In the genomic region with DNA sequence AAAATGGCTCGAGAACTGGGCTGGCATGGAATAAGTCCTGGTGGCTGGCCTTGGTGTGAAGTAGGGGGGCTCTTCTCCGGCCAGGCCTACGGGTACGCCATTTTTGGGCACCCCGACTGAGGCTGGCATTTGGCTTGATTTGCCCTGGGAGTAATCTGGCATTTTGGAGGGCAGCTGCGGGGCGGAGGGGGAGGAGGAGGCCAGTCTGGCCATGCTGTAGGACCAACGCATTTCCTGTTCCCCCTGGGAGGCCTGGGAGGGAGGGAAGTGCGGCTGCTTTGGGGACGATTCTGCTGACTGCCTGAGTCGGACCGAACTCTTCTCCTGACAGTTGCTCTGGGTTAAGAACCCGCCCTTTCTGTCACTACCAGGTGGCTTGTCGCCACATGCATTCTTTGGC, we compare ENCODE assay signal across 25 mouse cellular contexts. TPM values are rescaled to one million over a fixed set of nuclear protein-coding genes. Genes with fewer than 3 reads are reported as not detected.
DNase-seq lines count a peak whose midpoint lies in the region; ATAC-seq lines count a peak whose summit lies in the region.
"Had no signal": no experiment of that assay in that cellular context is flagged by ENCODE, and none has a peak within 500 bp of the region (broad histone marks: within the 10 kb centered on the region; RNA-seq: fewer than 3 reads in every experiment).

No protein-coding gene starts in this region.

- H3K4me2 ChIP-seq in kidney, embryonic 15.5 days, result no peak overlapping the region
- H3K4me2 ChIP-seq: forebrain, embryonic 13.5 days; heart, embryonic 11.5 days; hindbrain, embryonic 15.5 days; liver, embryonic 12.5 days had no signal

- peak overlapping the region; percentile 70 for H3K27ac ChIP-seq in kidney, embryonic 15.5 days
- H3K27ac ChIP-seq: forebrain, embryonic 13.5 days; hindbrain, embryonic 15.5 days; left cerebral cortex, adult 2 months; liver, embryonic 12.5 days; macrophage had no signal

- 69% methylated on average over 14 of the region's 14 CpGs for WGBS in kidney, embryonic 15.5 days

- peaks cover 26% of the 10 kb centered on the region for H3K36me3 ChIP-seq in kidney, embryonic 15.5 days
- H3K36me3 ChIP-seq: hindbrain, embryonic 15.5 days; liver, embryonic 12.5 days had no signal

- ATAC-seq in kidney, embryonic 15.5 days (replicated peaks; ENCODE audit: low FRiP score), result no peak
- ATAC-seq in CD4-positive, CD25-positive, alpha-beta regulatory T cell, adult 4 months, result no peak
- ATAC-seq: forebrain, embryonic 13.5 days; inflammation-experienced regulatory T-cells, adult 6 months; liver, embryonic 12.5 days; liver, postnatal 0 days had no signal

- no peak overlapping the region for H3K4me3 ChIP-seq in kidney, embryonic 15.5 days (replicated peaks)
- H3K4me3 ChIP-seq: forebrain, embryonic 13.5 days; hindbrain, embryonic 15.5 days; left cerebral cortex, adult 2 months; liver, embryonic 12.5 days had no signal

- no peaks in the 10 kb centered on the region for H3K9me3 ChIP-seq in kidney, embryonic 15.5 days (replicated peaks)
- H3K9me3 ChIP-seq: forebrain, embryonic 13.5 days; hindbrain, embryonic 15.5 days; liver, embryonic 12.5 days had no signal

- peak; percentile 39 to 50 for DNase-seq in cerebellum, postnatal 10 days
- DNase-seq in cerebellum, adult 8-10 months, result no peak
- no peak for DNase-seq in kidney, adult 11 months
- DNase-seq in lung, postnatal 10 days, result peak; percentile 39
- no peak for DNase-seq in lung, postnatal 25 days (ENCODE audit: low spot score)
- DNase-seq: adrenal gland, postnatal 25 days; cerebellum, adult 11-12 months; gastrocnemius, postnatal 25 days; heart, postnatal 36 days; liver, postnatal 0 days; midbrain, embryonic 14.5 days; right cerebral cortex, postnatal 25 days; thymus, postnatal 14 days had no signal

- H3K27me3 ChIP-seq in kidney, embryonic 15.5 days, result no peaks in the 10 kb centered on the region
- H3K27me3 ChIP-seq: forebrain, embryonic 13.5 days; hindbrain, embryonic 15.5 days; Patski had no signal

- H3K9ac ChIP-seq in kidney, embryonic 15.5 days, result no peak overlapping the region
- H3K9ac ChIP-seq: forebrain, embryonic 13.5 days; hindbrain, embryonic 15.5 days; liver, embryonic 12.5 days; liver, postnatal 0 days had no signal

- peaks cover 44% of the 10 kb centered on the region for H3K4me1 ChIP-seq in kidney, embryonic 15.5 days

RNA-seq across cellular contexts. Expression of gene 1810049J17Rik, which starts 51.8 kb away (rescaled TPM):
- polyA plus RNA-seq in kidney, embryonic 15.5 days (2015; fragmentation: Nextera tagmentation; extraction: Ambion mirVana), result 1.2 TPM in 1 of 2 replicates, not detected in the other
- not detected for polyA plus RNA-seq in CD4-positive, CD25-positive, alpha-beta regulatory T cell, adult 4 months (2017; shearing (Covaris generic))
- polyA plus RNA-seq: cortical plate, adult 2 months; embryonic facial prominence, embryonic 11.5 days; forebrain, embryonic 13.5 days; heart, embryonic 11.5 days; inflammation-experienced regulatory T-cells, adult 6 months had no signal

RNA-seq across cellular contexts. Expression of gene Golph3, which starts 52.2 kb away (rescaled TPM):
- 84.5 and 90.9 TPM in 2 replicates for polyA plus RNA-seq in kidney, embryonic 15.5 days (2015; fragmentation: Nextera tagmentation; extraction: Ambion mirVana)
- polyA plus RNA-seq in CD4-positive, CD25-positive, alpha-beta regulatory T cell, adult 4 months (2017; shearing (Covaris generic)), result 10 to 100 TPM; 17.8 to 30.3 TPM

Comparison
In these comparisons a context has a peak if more than half of its experiments do, and no peak if none do; other contexts are left out.
1. DNase-seq: peak in cerebellum, postnatal 10 days (2 of 2) and lung, postnatal 10 days (single experiment); none in cerebellum, adult 8-10 months (single experiment), kidney, adult 11 months (single experiment) and lung, postnatal 25 days (single experiment).